Mouse (Mus musculus) embryonic fibroblast, embryonic 13.5 days (primary cell): ENCODE measurements around the gene Xpnpep2. TPM values are rescaled to one million over a fixed set of nuclear protein-coding genes. Genes with fewer than 3 reads are reported as not detected.

Source experiments
- H3K27ac ChIP-seq: 2 replicates; pipeline ENCODE4 v1.5.1; 2012; ENCODE audit warnings: low read length, control low read depth, inconsistent platforms; ENCODE audit not compliant: insufficient read depth
- H3K4me1 ChIP-seq: 2 replicates; pipeline ENCODE4 v1.6.1; 2011; ENCODE audit warnings: low read length; ENCODE audit not compliant: control insufficient read depth, insufficient read depth
- H3K4me3 ChIP-seq: 2 replicates; pipeline ENCODE4 v1.5.1; 2011; ENCODE audit warnings: mild to moderate bottlenecking, control low read depth, low read length; ENCODE audit not compliant: insufficient read depth
- CTCF ChIP-seq: IDR thresholded peaks from 2 replicates; pipeline ENCODE4 v1.5.1; 2011; ENCODE audit warnings: mild to moderate bottlenecking, control low read depth, low read length, moderate library complexity, borderline replicate concordance; ENCODE audit not compliant: insufficient read depth
- POLR2A ChIP-seq: IDR thresholded peaks from 2 replicates; pipeline ENCODE4 v1.6.1; 2011; ENCODE audit warnings: low read depth, mild to moderate bottlenecking, control low read depth, low read length, moderate library complexity
- polyA plus RNA-seq: library from polyadenylated mRNA; stranded (reverse); fragments of >200 nt; gene quantifications from 2 replicates; pipeline ENCODE4 v1.2.4, GENCODE M21; 2011; ENCODE audit warnings: low read depth; ENCODE audit not compliant: missing spikeins, insufficient read length

Xpnpep2 gene
- polyA plus RNA-seq, 1 experiment: 1.6 TPM

DNA sequence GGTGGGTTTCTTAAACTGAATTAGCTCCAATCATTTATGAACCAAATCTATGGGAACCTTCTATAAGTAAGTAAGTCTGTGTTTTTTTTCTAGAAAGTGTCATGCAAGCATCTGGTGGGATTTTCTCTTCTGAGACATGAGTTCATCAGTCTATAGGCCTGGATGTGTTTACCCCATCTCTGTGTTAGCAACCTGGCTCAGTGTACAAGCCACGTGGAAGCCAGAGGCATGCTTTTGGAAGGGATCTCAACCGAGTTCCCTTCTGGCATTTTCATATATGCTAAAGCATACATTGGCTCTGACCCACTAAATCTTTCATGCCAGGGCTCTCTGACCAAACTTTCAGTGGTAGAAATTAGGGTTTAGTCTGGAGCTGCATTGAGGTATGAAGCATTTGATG lies 45.4 kb downstream of the Xpnpep2 start:
- no peak for TF ChIP-seq POLR2A
- Histone ChIP-seq H3K4me1 (no peaks in the 10 kb centered on the region), H3K27ac (no peak overlapping the region), H3K4me3 (no peak overlapping the region)

GRCm38 (mm10) chrX:48155489-48155888 lies 47.0 kb downstream of the Xpnpep2 start:
- Histone ChIP-seq H3K4me3 (no peak overlapping the region), H3K27ac (no peak overlapping the region), H3K4me1 (no peaks in the 10 kb centered on the region)
- no peak for TF ChIP-seq POLR2A
- no peak for TF ChIP-seq CTCF

GRCm38 (mm10) chrX:48157396-48157795 lies 48.9 kb downstream of the Xpnpep2 start:
- TF ChIP-seq POLR2A: no peak
- TF ChIP-seq CTCF: no peak
- Histone ChIP-seq H3K27ac (no peak overlapping the region), H3K4me1 (no peaks in the 10 kb centered on the region), H3K4me3 (no peak overlapping the region)

DNA sequence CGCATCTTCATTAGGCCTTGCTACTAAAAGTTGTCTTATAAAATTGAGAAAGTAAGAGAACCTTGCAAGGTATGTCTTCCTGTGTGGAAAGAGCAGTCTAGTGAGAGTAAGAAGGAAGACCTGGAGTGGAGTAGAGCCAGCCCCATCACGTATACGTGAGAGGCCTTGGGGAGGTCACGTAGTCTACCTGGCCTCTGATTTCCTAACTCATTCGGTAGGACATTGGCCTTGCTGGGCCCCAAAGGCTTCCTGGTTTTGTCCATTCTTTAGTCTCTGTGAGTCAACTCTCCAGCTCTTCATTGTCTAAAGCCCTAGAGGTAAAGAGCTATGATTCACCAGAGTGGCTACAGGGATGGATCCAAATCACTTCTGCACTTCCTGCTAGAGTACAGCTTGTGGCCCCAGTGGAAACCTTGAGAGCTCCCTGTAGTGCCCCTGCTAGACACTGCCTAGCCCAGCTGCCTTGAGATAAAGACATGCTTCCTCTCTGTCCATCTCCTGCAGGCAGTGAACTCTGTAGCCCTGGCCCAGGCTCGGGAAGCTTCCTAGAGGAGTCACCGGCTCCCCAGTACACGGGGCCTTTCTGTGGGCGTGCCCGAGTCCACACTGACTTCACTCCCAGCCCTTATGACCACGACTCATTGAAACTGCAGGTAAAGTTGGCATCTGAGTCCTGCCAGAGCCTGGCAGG lies 49.8 kb downstream of the Xpnpep2 start:
- H3K4me3 ChIP-seq: no peak overlapping the region
- H3K4me1 ChIP-seq: no peaks in the 10 kb centered on the region
- TF ChIP-seq CTCF (no peak), POLR2A (no peak)
- no peak overlapping the region for H3K27ac ChIP-seq

GRCm38 (mm10) chrX:48169892-48170291 lies 61.4 kb downstream of the Xpnpep2 start:
- TF ChIP-seq CTCF: no peak
- no peak for TF ChIP-seq POLR2A
- Histone ChIP-seq H3K4me3 (no peak overlapping the region), H3K4me1 (no peaks in the 10 kb centered on the region), H3K27ac (no peak overlapping the region)

DNA sequence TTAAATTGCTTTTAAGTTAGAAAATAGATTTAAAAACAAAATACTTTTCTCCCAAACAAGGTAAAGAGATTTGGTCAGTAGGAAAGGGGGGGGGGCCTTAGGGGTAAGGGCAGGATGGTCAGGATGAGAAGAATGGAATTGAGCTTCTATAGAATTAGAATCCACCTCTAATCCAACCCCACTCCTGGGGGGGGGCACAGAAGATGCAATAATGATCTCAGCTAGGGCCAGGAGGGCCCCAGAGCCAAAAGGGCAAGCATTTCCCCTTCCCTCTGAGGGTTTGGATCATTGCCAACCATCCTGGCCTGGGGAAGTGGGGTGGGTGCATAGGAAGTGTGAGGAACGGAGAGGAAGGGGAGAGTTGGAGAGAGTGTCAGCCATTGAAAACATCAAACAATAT lies 61.8 kb downstream of the Xpnpep2 start:
- no peaks in the 10 kb centered on the region for H3K4me1 ChIP-seq
- no peak for TF ChIP-seq CTCF
- TF ChIP-seq POLR2A: no peak
- no peak overlapping the region for H3K4me3 ChIP-seq
- H3K27ac ChIP-seq: no peak overlapping the region

GRCm38 (mm10) chrX:48181844-48182243 lies 73.3 kb downstream of the Xpnpep2 start:
- Histone ChIP-seq H3K4me1 (no peaks in the 10 kb centered on the region), H3K4me3 (no peak overlapping the region), H3K27ac (no peak overlapping the region)
- TF ChIP-seq POLR2A (no peak), CTCF (no peak)

DNA sequence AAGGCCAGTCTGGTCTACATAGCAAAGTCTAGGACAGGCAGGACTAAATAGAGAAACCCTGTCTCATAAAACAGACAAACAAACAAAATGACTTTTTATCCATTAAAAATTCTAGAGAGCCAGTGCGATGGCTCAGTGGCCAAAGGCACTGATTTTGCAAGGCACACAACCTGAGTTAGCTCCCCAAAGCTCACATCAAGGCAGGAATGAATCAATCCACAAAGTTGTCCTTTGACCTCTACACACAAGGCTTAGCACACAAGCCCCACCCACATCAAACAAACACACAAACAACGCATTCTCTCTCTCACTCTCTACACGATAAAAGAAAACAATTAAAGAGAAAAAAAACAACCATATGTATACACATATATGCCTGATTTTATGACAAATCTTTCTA lies 76.2 kb downstream of the Xpnpep2 start:
- no peak overlapping the region for H3K27ac ChIP-seq
- no peaks in the 10 kb centered on the region for H3K4me1 ChIP-seq
- no peak overlapping the region for H3K4me3 ChIP-seq
- TF ChIP-seq CTCF: no peak
- TF ChIP-seq POLR2A: no peak

Other genes with a start within 250 kb of the Xpnpep2 start
- gene Smarca1, start 215.8 kb upstream of the Xpnpep2 start, polyA plus RNA-seq: 11.1 and 18.0 TPM in 2 replicates
- 52.7 and 53.6 TPM in 2 replicates for gene Ocrl, start 196.3 kb upstream of the Xpnpep2 start, polyA plus RNA-seq
- gene Apln, start 73.9 kb upstream of the Xpnpep2 start, polyA plus RNA-seq: 3.4 and 5.0 TPM in 2 replicates
- 0.26 TPM in 1 of 2 replicates, not detected in the other for gene Sash3, start 37.7 kb downstream of the Xpnpep2 start, polyA plus RNA-seq
- 53.6 and 53.8 TPM in 2 replicates for gene Zdhhc9, start 100.2 kb downstream of the Xpnpep2 start, polyA plus RNA-seq
- gene Utp14a, start 148.1 kb downstream of the Xpnpep2 start, polyA plus RNA-seq: 26.9 and 29.3 TPM in 2 replicates
- 9.2 and 9.7 TPM in 2 replicates for gene Bcorl1, start 232.6 kb downstream of the Xpnpep2 start, polyA plus RNA-seq